Mouse (Mus musculus): ENCODE measurements around the gene Dner. TPM values are rescaled to one million over a fixed set of nuclear protein-coding genes. Genes with fewer than 3 reads are reported as not detected.
A peak's percentile ranks its signal among the peaks of the same experiment; 100 is the strongest.

The Dner gene
- polyA plus RNA-seq (2015; fragmentation: Nextera tagmentation; extraction: Ambion mirVana) = 285 and 344 TPM in 2 replicates

DNA sequence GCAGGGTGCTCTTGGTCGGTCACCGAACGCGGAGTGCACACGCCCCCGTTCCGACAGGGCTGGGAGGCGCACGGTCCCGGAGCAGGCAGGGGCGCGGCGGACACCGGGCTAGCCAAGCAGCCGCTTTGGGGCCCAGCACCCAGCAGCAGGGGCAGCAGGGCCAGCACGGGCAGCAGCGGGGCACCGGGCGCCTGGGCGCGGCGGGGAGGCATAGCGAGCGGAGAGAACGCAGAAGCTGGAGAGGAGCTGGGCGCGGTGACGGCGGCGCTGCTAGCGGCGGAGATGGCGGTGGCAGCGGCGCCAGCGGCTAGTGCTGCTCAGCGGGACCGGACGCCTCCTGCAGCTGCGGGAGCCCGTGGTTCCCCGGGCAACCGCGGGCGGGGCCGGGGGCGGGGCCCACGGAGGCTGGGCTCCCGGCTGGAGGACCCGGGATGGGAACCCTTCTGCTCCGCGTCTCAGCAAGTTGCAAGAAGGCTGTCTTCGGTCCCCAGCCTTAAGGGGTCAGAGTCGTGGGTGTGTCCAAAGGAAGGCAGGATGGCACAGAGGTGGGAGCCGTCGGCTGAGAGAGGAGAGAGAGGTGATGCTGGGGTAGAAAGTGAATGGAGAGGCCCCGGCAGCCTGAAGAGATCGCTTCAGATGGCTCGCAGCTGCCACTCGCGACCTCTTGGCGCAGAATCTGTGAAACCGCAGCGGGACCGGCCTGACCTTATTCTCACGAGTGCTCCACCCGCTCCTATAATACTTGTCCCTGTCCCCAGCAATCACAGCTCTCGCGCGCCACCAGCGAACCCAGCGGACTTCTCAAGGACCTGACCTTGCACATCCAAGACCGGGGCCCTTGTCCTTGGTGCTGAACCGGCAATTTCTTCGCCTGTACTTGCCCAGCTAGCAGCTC is at the start of gene Dner:
Dner (minus strand) TSS at position 705 of the 895 bp plus-strand sequence.
- Histone ChIP-seq H3K4me3 (replicated peaks) (peak within 1 kb of the TSS; percentile 92), H3K4me2 (peak within 1 kb of the TSS; percentile 86), H3K9me3 (replicated peaks) (no peaks in the 10 kb centered on the region), H3K9ac (replicated peaks) (peak within 1 kb of the TSS; percentile 99), H3K27me3 (replicated peaks) (no peaks in the 10 kb centered on the region), H3K36me3 (no peaks in the 10 kb centered on the region), H3K4me1 (peaks cover 34% of the 10 kb centered on the region), H3K27ac (replicated peaks) (peak within 1 kb of the TSS; percentile 97)
- WGBS = under 1% methylated on average over 69 of the region's 75 CpGs
- ATAC-seq (ENCODE audit: low FRiP score) = peak; percentile 89

DNA sequence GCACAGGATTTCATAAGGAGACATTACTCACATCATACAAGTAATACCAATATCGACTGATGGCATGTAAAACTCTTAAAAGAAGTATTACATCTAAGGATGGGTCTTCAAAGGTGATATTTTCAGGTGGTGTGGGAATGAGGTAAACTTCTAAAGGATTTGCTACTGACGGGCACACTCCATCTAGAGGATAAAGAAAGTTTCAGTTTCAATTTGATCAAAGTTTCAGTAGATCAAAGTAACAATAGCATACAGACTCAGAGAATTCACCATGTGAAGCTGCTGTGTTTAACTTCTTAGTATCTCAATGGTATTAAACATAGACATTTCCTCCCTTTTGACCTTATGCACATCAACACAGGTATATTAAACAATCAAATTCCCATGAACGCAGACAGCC is 46.1 kb upstream of the Dner start:
- no peaks in the 10 kb centered on the region for H3K4me1 ChIP-seq
- 95% methylated on average over 3 of the region's 3 CpGs for WGBS
- H3K4me2 ChIP-seq = no peak overlapping the region
- H3K27me3 ChIP-seq (replicated peaks) = no peaks in the 10 kb centered on the region
- no peak overlapping the region for H3K27ac ChIP-seq (replicated peaks)
- H3K9me3 ChIP-seq (replicated peaks) = no peaks in the 10 kb centered on the region
- no peak for ATAC-seq (ENCODE audit: low FRiP score)
- no peak overlapping the region for H3K4me3 ChIP-seq (replicated peaks)
- H3K36me3 ChIP-seq = peaks cover 58% of the 10 kb centered on the region
- H3K9ac ChIP-seq (replicated peaks) = no peak overlapping the region

DNA sequence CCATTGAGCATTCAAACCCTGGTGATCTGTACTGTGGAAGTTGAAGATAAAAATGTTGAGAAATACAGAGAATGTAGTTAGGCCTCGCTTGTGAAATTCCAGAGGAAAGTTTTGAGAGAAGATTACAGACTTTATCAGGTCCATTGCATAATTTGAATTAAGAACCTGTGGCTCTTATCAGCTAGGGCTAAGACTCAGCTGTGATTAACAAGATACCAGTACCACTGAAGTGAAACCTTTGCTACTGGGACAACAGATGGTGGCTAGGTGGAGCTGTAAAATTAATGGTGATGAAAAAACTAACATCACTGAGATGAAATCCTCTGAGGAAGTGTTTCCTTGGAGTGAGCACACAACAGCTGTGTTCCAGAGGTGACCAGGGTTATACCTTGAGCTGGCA is 44.1 kb upstream of the Dner start:
- no peak overlapping the region for H3K4me3 ChIP-seq (replicated peaks)
- ATAC-seq (ENCODE audit: low FRiP score) = no peak
- no peak overlapping the region for H3K9ac ChIP-seq (replicated peaks)
- 91% methylated on average over 1 of the region's 1 CpGs for WGBS
- H3K4me1 ChIP-seq = no peaks in the 10 kb centered on the region
- H3K36me3 ChIP-seq = peaks cover 57% of the 10 kb centered on the region
- no peaks in the 10 kb centered on the region for H3K27me3 ChIP-seq (replicated peaks)
- no peak overlapping the region for H3K27ac ChIP-seq (replicated peaks)
- H3K9me3 ChIP-seq (replicated peaks) = no peaks in the 10 kb centered on the region
- no peak overlapping the region for H3K4me2 ChIP-seq

DNA sequence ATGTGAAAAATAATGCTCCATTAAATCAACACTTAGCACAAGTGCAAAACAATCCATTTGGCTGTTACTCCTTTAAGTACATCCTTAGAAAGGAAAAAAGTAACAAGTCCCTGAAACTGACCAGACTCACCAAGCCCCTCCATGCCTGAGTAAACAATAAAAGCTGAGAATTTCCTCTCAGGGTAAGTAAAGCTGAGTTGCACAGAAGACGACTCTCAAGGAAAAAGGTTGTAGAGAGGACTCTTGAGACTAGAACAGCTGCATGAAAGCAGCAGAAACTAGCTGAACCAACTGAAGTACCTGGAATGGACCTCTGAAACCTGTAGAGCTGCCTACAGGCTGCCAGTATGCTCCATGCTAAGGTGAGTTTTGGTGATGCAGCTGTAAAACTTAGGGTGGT is 41.1 kb upstream of the Dner start:
- no peaks in the 10 kb centered on the region for H3K4me1 ChIP-seq
- H3K4me3 ChIP-seq (replicated peaks) = no peak overlapping the region
- no peaks in the 10 kb centered on the region for H3K27me3 ChIP-seq (replicated peaks)
- H3K9ac ChIP-seq (replicated peaks) = no peak overlapping the region
- WGBS = 62% methylated on average over 1 of the region's 1 CpGs
- peaks cover 48% of the 10 kb centered on the region for H3K36me3 ChIP-seq
- no peak overlapping the region for H3K4me2 ChIP-seq
- ATAC-seq (ENCODE audit: low FRiP score) = no peak
- H3K27ac ChIP-seq (replicated peaks) = no peak overlapping the region
- no peaks in the 10 kb centered on the region for H3K9me3 ChIP-seq (replicated peaks)

DNA sequence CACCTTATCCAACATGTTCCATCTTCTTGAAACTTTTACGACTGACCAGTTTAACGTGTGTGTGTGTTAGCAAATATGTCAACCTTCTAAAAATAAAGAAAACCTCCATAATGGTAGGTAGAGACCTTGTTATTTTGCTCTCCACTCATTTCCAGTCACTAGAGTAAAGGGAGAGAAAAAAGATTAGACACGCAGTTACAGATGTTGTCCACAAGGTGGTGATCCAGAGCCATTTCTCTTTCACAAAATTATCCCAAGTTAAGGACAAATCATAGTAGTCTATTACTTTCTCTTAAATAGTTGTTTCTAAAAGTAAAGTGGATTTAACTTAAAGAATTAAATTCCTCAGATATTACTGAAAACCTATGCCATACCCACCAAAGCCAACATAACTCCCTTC is 37.8 kb upstream of the Dner start:
- no peak for ATAC-seq (ENCODE audit: low FRiP score)
- WGBS = 65% methylated on average over 3 of the region's 3 CpGs
- no peak overlapping the region for H3K27ac ChIP-seq (replicated peaks)
- no peaks in the 10 kb centered on the region for H3K9me3 ChIP-seq (replicated peaks)
- no peak overlapping the region for H3K4me2 ChIP-seq
- H3K36me3 ChIP-seq = peaks cover 47% of the 10 kb centered on the region
- no peak overlapping the region for H3K4me3 ChIP-seq (replicated peaks)
- H3K9ac ChIP-seq (replicated peaks) = no peak overlapping the region
- H3K27me3 ChIP-seq (replicated peaks) = no peaks in the 10 kb centered on the region
- H3K4me1 ChIP-seq = no peaks in the 10 kb centered on the region

DNA sequence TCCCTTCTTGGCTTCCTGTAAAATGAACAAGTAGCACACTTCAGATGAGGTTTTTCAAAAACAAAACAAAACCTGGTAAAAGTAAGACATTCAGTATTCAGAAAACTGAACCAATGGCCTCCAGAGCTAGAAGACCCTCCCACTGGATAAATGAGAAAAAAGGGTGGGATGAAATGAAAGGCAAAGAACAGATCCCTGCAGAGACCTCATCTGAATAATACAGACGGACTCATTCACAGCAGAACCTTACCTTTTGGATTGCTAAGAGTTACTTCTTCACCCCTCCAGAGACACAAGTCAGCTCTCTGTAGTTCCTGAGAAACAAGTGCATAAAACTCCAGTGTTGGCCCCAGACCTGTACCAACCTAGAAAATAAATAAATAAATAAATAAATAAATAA is 35.7 kb upstream of the Dner start:
- WGBS = 85% methylated on average over 1 of the region's 1 CpGs
- H3K4me1 ChIP-seq = no peaks in the 10 kb centered on the region
- no peak overlapping the region for H3K4me3 ChIP-seq (replicated peaks)

DNA sequence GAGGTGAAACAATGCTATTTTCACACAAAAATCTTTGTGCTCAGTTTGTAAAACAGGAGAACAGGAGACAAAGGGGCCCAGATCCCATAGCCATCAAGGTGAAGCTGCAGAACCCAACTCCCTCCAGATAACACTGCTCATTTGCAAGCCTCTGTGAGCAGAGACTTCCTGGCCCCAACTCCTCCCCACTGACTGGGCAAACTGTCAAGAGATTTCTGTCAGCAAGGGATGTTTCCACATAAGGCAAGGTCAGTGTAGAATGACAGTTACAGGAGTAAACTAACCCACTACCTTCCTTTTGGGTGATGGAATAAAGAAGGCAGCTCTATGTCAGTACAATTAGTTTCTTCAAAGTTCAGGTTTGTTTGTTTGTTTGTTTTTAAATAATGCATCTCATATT is 26.8 kb upstream of the Dner start:
- Histone ChIP-seq H3K4me1 (no peaks in the 10 kb centered on the region), H3K4me3 (replicated peaks) (no peak overlapping the region), H3K9me3 (replicated peaks) (no peaks in the 10 kb centered on the region), H3K36me3 (peaks cover 48% of the 10 kb centered on the region), H3K27me3 (replicated peaks) (no peaks in the 10 kb centered on the region), H3K9ac (replicated peaks) (no peak overlapping the region), H3K4me2 (no peak overlapping the region), H3K27ac (replicated peaks) (no peak overlapping the region)
- ATAC-seq (ENCODE audit: low FRiP score) = no peak

More for the DNA sequence above, 35.7 kb upstream of the Dner start:
- no peak for ATAC-seq (ENCODE audit: low FRiP score)
- Histone ChIP-seq H3K9me3 (replicated peaks) (no peaks in the 10 kb centered on the region), H3K9ac (replicated peaks) (no peak overlapping the region), H3K27ac (replicated peaks) (no peak overlapping the region), H3K36me3 (peaks cover 37% of the 10 kb centered on the region), H3K4me2 (no peak overlapping the region), H3K27me3 (replicated peaks) (no peaks in the 10 kb centered on the region)

DNA sequence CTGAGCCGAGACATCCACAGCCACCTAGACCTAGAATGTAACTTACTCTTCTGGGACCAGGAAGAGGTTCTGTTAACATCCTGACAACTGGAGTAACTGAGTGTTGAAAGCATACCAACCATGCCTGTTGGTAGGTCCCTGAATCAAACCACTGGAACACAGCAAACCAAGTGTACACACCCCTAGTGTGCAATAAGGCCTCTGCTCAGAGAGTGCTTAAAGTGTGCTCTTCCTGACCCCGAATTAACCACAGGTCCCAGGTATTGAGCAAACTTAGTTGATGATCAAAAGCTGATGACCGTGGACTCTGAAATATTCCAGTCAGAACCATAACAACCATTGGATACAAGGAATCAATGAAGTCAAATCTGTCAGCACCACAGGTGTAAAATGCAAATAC is 26.4 kb upstream of the Dner start:
- no peaks in the 10 kb centered on the region for H3K9me3 ChIP-seq (replicated peaks)
- WGBS = 98% methylated on average over 3 of the region's 3 CpGs
- no peaks in the 10 kb centered on the region for H3K4me1 ChIP-seq
- ATAC-seq (ENCODE audit: low FRiP score) = no peak
- H3K27me3 ChIP-seq (replicated peaks) = no peaks in the 10 kb centered on the region
- no peak overlapping the region for H3K27ac ChIP-seq (replicated peaks)
- no peak overlapping the region for H3K4me3 ChIP-seq (replicated peaks)
- peaks cover 43% of the 10 kb centered on the region for H3K36me3 ChIP-seq
- no peak overlapping the region for H3K4me2 ChIP-seq
- no peak overlapping the region for H3K9ac ChIP-seq (replicated peaks)

DNA sequence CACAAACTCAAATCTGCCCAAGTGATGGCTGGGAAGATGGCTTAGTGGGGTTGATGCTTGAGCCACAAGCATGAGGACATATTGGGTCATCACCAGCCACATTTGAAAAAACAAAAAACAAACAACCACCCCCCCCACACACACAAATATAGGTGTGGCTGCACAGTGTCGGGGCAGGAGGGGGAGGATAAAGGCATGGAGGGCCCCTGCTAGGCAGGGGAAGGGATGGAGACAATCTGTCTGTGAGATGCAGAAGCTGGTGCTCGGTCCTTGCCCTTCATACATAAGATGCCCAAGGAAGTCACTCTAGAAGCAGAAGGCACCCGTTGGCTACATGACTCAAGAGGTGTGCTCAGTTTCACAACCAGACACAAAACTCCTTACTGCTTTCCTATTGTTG is 25.9 kb upstream of the Dner start:
- no peak overlapping the region for H3K9ac ChIP-seq (replicated peaks)
- ATAC-seq (ENCODE audit: low FRiP score) = no peak
- WGBS = 89% methylated on average over 3 of the region's 3 CpGs

DNA sequence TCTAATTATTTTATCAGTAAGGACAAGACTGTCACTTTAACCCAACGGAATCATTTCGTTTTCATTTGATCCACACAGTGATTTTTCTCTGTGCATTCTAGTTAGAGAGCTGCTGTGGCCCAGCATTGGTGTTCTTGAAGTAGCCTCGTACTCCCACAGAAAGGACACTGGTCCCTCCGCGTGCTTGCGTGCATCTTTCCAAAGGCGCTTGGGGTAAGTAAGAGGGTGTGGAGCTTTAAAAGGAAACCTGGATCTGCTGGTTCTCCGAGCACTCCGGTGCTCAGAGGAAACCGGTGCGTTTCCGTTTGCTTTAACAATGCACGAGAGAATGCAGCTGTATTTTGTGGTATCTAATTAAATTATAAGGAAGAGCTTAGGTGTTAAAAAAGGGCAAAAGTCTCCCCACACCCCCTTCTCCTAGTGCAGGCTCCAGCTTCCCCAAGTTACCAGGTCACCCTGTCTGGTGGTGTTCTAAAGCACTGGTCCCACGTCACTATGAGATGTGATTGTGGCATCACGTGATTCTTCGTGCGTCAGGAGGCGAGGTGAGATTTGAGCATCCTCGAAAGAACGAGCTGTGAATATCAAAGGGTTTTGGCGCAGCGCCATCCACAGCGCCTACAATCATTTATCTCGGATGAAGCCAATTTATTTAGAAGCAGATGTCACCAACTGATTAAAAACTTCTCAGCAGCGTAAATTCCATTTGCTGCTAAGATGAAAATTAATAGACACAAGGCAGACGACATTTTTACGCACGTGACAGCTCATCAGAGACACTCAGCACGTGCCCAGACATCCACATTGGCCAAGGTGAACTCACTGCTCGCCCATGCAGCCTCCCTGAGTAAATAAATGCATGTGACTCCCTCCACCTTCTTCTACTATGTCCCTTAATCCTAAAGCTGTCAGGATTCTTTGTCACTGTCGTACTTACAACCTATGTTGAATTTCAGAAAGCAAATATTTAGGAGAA is 14.1 kb upstream of the Dner start:
- Histone ChIP-seq H3K9ac (replicated peaks) (peak overlapping the region; percentile 44), H3K4me1 (peaks cover 16% of the 10 kb centered on the region), H3K36me3 (no peaks in the 10 kb centered on the region), H3K9me3 (replicated peaks) (no peaks in the 10 kb centered on the region), H3K4me2 (peak overlapping the region; percentile 67), H3K27me3 (replicated peaks) (no peaks in the 10 kb centered on the region), H3K27ac (replicated peaks) (peak overlapping the region; percentile 86), H3K4me3 (replicated peaks) (peak overlapping the region; percentile 38)
- 11% methylated on average over 31 of the region's 31 CpGs for WGBS
- ATAC-seq (ENCODE audit: low FRiP score) = peak; percentile 93

More for the DNA sequence above, 25.9 kb upstream of the Dner start:
- Histone ChIP-seq H3K9me3 (replicated peaks) (no peaks in the 10 kb centered on the region), H3K4me3 (replicated peaks) (no peak overlapping the region), H3K4me1 (no peaks in the 10 kb centered on the region), H3K27ac (replicated peaks) (no peak overlapping the region), H3K4me2 (no peak overlapping the region), H3K36me3 (peaks cover 43% of the 10 kb centered on the region), H3K27me3 (replicated peaks) (no peaks in the 10 kb centered on the region)

DNA sequence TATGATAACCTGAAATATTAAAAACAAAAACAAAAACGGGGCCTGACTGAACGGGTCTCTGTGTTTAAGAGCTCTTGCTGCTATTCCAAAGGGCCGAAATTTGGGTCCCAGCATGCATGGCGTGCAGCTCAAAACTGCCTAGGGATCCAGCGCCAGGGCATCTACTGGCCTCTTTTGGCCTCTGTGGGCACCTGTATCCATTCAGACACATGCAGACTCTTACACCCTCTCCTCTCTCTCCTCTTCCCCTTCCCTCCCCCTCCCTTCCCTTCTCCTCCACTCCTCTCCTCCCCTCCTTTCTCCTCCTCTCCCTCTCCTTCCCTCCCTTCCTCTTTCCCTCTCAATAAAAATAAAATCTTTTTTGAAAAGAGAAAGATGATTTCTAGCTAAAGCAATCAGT is 13.4 kb upstream of the Dner start:
- Histone ChIP-seq H3K27ac (replicated peaks) (peak overlapping the region; percentile 86), H3K27me3 (replicated peaks) (no peaks in the 10 kb centered on the region), H3K4me2 (peak overlapping the region; percentile 67), H3K4me1 (peaks cover 16% of the 10 kb centered on the region), H3K9me3 (replicated peaks) (no peaks in the 10 kb centered on the region), H3K9ac (replicated peaks) (peak overlapping the region; percentile 26; the same call in 1 of the 2 replicates), H3K36me3 (no peaks in the 10 kb centered on the region), H3K4me3 (replicated peaks) (peak overlapping the region; percentile 38)
- 30% methylated on average over 5 of the region's 5 CpGs for WGBS
- peak; percentile 74 for ATAC-seq (ENCODE audit: low FRiP score)
